Mouse (Mus musculus): Measurements from ENCODE around the gene Ccr1. TPM values are rescaled to one million over a fixed set of nuclear protein-coding genes. Genes with fewer than 3 reads are reported as not detected.

Gene Ccr1
- total RNA-seq, 2 experiments from 2014 or later = 0.38 TPM; not detected in 1

DNA sequence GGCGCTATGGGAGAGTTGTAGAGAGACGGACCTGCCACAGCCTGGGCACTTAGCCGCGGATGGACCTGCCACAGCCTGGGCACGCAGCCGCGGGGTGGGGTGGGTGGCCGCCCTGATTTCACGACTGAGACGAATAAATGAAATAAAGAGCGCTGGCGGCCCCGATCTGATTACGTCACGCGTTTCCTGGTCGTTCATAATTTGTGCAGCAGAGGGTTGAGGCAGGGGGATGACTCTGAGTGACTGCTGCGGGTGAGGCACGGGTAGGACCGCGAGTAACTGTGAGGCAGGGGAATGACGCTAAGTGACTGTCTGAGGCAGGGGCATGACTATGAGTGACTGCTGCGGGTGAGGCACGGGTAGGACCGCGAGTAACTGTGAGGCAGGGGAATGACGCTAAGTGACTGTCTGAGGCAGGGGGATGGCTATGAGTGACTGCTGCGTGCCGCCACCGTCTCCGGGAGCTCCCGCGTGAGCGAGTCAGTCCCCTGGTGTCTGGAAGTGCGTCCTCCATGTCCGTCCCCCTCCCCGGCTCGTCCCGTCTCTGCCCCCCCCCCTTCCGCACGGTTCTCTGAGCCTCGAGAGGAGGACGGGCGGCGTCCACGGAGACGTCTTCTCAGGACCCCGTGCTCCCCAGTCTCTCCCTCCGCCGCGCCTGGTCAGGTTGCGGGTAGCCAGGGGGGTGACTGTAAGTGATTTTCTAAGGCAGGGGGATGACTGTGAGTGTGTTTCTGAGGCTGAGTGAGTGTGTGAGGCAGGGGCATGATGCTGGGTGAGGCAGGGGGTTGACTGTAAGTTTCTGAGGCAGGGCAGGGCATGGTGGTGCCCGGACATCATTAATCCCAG, 45.1 kb downstream of the Ccr1 start:
- Histone ChIP-seq H3K4me3 (peak overlapping the region; percentile 72), H3K27ac (peak overlapping the region; percentile 44; the same call in 1 of the 2 replicates)
- peak; percentile 30 to 35 for DNase-seq (ENCODE audit: extremely low spot score in 1 of 2, low spot score in 2 of 2)
- TF ChIP-seq CTCF (IDR thresholded peaks at IDR 0.05) = no peak
- intact Hi-C loops (cut with DNase I) = no loop called here

Other genes starting within 250 kb of the Ccr1 start
- not detected for gene Cxcr6, start 162.2 kb downstream of the Ccr1 start, total RNA-seq (2021)
- 10 to 100 TPM; 29.4 to 30.2 TPM for gene Fyco1, start 116.8 kb downstream of the Ccr1 start, total RNA-seq (2021)
- gene Xcr1, start 106.7 kb downstream of the Ccr1 start, total RNA-seq (2021) = not detected
- gene Ccr1l1, start 9.7 kb upstream of the Ccr1 start, total RNA-seq (2021) = not detected
- gene Ccr3, start 53.3 kb upstream of the Ccr1 start, total RNA-seq (2021) = not detected
- gene Ccr2, start 133.3 kb upstream of the Ccr1 start, total RNA-seq (2021) = under 1 TPM in 1 of 2 experiments, not detected in 1; 0.23 TPM
- gene Ccr5, start 152.9 kb upstream of the Ccr1 start, total RNA-seq (2021) = 1 to 10 TPM; 3.3 to 5.0 TPM

Measured in left cerebral cortex, adult 2 months (tissue).